Mouse (Mus musculus) kidney, embryonic 14.5 days (tissue): Measurements from ENCODE around the gene Dab1. TPM values are rescaled to one million over a fixed set of nuclear protein-coding genes. Genes with fewer than 3 reads are reported as not detected.

ENCODE experiments used
- ATAC-seq: fragments of 200-750 bp; cut with Nextera tagmentation; 2 replicates; pipeline ENCODE4 v1.8.0; 2017; ENCODE audit warnings: moderate number of reproducible peaks, mild to moderate bottlenecking, moderate TSS enrichment, moderate library complexity; ENCODE audit not compliant: low FRiP score, low TSS enrichment
- H3K27ac ChIP-seq: fragments of 300-500 bp; sonication (generic); 2 replicates; pipeline ENCODE4 v1.5.1; 2014; ENCODE audit warnings: low read depth, mild to moderate bottlenecking, low read length, moderate library complexity, mixed read lengths
- H3K27me3 ChIP-seq: fragments of 300-500 bp; sonication (generic); 2 replicates; pipeline ENCODE4 v1.6.1; 2014; ENCODE audit warnings: mild to moderate bottlenecking, low read length; ENCODE audit not compliant: control insufficient read depth, insufficient read depth
- H3K36me3 ChIP-seq: fragments of 300-500 bp; sonication (generic); 2 replicates; pipeline ENCODE4 v1.6.1; 2014; ENCODE audit warnings: low read length, mixed read lengths; ENCODE audit not compliant: control insufficient read depth, insufficient read depth
- H3K4me1 ChIP-seq: fragments of 300-500 bp; sonication (generic); 2 replicates; pipeline ENCODE4 v1.6.1; 2014; ENCODE audit warnings: low read length, mixed read lengths; ENCODE audit not compliant: control insufficient read depth, insufficient read depth
- H3K4me2 ChIP-seq: fragments of 300-500 bp; sonication (generic); replicated peaks from 2 replicates; pipeline ENCODE4 v1.6.1; 2014; ENCODE audit warnings: low read depth, mild to moderate bottlenecking, low read length
- H3K4me3 ChIP-seq: fragments of 300-500 bp; sonication (generic); 2 replicates; pipeline ENCODE4 v1.5.1; 2014; ENCODE audit warnings: mild to moderate bottlenecking, low read length
- H3K9ac ChIP-seq: fragments of 300-500 bp; sonication (generic); 2 replicates; pipeline ENCODE4 v1.6.1; 2014; ENCODE audit warnings: low read depth, mild to moderate bottlenecking, low read length, moderate library complexity
- H3K9me3 ChIP-seq: fragments of 300-500 bp; sonication (generic); 2 replicates; pipeline ENCODE4 v1.6.1; 2016; ENCODE audit warnings: low read length; ENCODE audit not compliant: control insufficient read depth
- whole genome bisulfite sequencing: fragments of 180-500 bp; shearing (Covaris S2); extraction: QIAGEN DNeasy Blood & Tissue Kit; methylation state at CpG from one replicate; pipeline ENCODE4 v1.1.7; 2014; 5-methylcytosine and 5-hydroxymethylcytosine counted together
- polyA plus RNA-seq: library from polyadenylated mRNA; unstranded; fragments of >200 nt; fragmentation: Nextera tagmentation; extraction: Ambion mirVana; gene quantifications from 2 replicates; pipeline ENCODE4 v1.2.1, GENCODE M21; 2014

The Dab1 gene
- polyA plus RNA-seq, 1 experiment from 2014 or later, result 17.9 TPM

GRCm38 (mm10) chr4:104276916-104277315 is 657.8 kb downstream of the Dab1 start:
- H3K27ac ChIP-seq, result no peak overlapping the region

DNA sequence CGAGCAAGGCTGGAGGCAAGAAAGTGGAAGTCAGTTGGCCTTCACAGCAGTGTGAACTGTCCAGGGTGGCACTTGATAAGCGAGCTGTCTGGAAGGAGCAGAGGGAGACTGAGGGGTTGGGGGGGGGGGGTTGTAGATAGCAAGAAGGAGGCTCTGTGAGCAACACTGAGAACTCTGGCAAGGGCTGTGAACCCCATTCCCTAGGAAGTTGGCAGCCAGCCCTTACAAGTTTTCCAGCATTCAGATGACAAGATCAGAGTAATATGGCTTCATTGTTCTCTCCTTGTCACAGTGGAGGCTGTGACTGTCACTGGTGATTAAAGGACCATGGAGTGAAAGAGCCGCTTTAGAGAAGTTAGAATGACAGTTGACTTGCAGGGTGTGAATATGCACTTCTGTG is 662.4 kb downstream of the Dab1 start:
- Histone ChIP-seq H3K4me3 (no peak overlapping the region), H3K4me2 (no peak overlapping the region), H3K9ac (no peak overlapping the region), H3K27ac (no peak overlapping the region), H3K9me3 (no peaks in the 10 kb centered on the region), H3K36me3 (no peaks in the 10 kb centered on the region), H3K4me1 (no peaks in the 10 kb centered on the region), H3K27me3 (no peaks in the 10 kb centered on the region)
- 43% methylated on average over 3 of the region's 3 CpGs for WGBS
- ATAC-seq, result no peak

More at GRCm38 (mm10) chr4:104276916-104277315, 657.8 kb downstream of the Dab1 start:
- Histone ChIP-seq H3K36me3 (no peaks in the 10 kb centered on the region), H3K4me1 (no peaks in the 10 kb centered on the region), H3K27me3 (no peaks in the 10 kb centered on the region), H3K4me2 (no peak overlapping the region), H3K4me3 (no peak overlapping the region), H3K9me3 (no peaks in the 10 kb centered on the region), H3K9ac (no peak overlapping the region)
- no peak for ATAC-seq
- WGBS, result 89% methylated on average over 7 of the region's 7 CpGs

- no peaks in the 10 kb centered on the region for H3K9me3 ChIP-seq
- no peak for ATAC-seq
Observed at GRCm38 (mm10) chr4:104283906-104284305, 664.7 kb downstream of the Dab1 start.

DNA sequence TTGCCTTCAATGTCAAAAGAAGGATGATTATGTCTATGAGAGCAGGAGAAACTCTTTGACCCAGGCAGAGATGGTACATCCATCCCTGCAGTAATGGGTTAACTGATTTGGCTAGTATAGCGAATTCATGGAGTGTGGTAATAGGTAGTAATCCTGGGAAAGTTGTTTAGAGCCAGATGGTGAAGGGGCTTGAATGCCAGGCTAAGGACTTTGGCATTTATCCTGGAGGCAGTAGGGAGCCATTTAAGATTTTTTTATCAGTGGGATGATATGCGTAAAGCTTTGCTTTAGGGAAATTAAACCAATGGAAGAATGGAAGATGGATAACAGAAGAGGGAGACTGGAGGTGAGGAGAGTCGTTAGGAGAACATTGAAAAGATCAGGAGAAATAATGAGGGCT is 669.2 kb downstream of the Dab1 start:
- H3K4me1 ChIP-seq, result no peaks in the 10 kb centered on the region
- no peak overlapping the region for H3K9ac ChIP-seq
- H3K36me3 ChIP-seq, result no peaks in the 10 kb centered on the region
- no peak for ATAC-seq
- 87% methylated on average over 3 of the region's 3 CpGs for WGBS
- H3K27ac ChIP-seq, result no peak overlapping the region
- no peaks in the 10 kb centered on the region for H3K9me3 ChIP-seq
- H3K4me3 ChIP-seq, result no peak overlapping the region
- H3K4me2 ChIP-seq, result no peak overlapping the region
- no peaks in the 10 kb centered on the region for H3K27me3 ChIP-seq

More at GRCm38 (mm10) chr4:104283906-104284305, 664.7 kb downstream of the Dab1 start:
- Histone ChIP-seq H3K27ac (no peak overlapping the region), H3K4me3 (no peak overlapping the region), H3K36me3 (no peaks in the 10 kb centered on the region), H3K4me1 (no peaks in the 10 kb centered on the region), H3K4me2 (no peak overlapping the region), H3K9ac (no peak overlapping the region), H3K27me3 (no peaks in the 10 kb centered on the region)
- 55% methylated on average over 6 of the region's 6 CpGs for WGBS

DNA sequence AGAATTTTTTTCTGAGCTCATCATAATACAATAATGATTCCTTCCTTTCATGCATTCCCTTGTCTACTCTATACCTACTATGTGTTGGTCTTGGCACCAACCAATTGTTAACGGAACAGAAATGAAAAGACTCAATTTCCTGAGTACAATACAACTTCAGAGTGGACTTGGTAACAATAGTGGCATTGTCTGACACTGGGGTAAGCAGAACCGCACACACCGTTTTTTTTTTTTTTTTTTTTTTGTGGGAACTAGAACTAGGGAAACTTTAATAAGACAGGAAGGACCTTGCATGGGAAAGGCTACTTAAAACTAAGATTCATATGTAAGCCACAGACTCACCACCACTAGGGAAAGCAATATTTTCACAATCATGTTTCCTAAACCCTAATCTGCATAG is 682.6 kb downstream of the Dab1 start:
- H3K27me3 ChIP-seq, result no peaks in the 10 kb centered on the region

DNA sequence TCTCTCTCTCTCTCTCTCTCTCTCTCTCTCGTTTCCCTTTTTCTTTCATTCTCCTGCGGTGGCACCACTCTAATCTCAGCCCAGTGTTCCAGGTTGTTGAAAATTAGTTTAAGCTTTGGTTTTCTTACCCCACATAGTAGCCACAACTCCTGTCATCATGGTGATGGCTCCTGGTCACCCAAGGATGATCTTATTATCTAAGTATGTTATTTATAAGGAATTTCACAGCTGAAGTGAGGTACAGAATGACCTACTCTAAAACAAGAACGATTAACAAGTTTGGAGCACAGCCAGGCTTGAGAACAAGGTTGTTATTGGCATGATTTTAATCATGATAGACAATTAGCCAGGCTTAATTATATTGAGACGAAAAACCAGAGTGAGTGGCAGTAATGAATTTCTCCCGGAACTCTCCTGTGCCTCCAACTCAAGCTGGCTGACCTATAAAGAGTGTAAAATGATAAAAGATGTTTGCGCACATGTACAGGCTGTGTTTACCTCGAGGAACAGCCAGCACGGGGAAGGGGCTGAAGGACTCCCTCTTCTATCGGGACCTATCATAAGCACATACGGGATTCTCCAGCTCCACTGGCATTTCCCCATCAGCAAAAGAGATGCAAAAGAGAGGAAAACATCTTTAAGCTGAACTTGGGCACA is 684.0 kb downstream of the Dab1 start:
- Histone ChIP-seq H3K4me2 (no peak overlapping the region), H3K9ac (no peak overlapping the region), H3K27me3 (no peaks in the 10 kb centered on the region), H3K27ac (no peak overlapping the region), H3K4me1 (no peaks in the 10 kb centered on the region), H3K9me3 (no peaks in the 10 kb centered on the region), H3K4me3 (no peak overlapping the region), H3K36me3 (no peaks in the 10 kb centered on the region)
- no peak for ATAC-seq
- WGBS, result 83% methylated on average over 10 of the region's 10 CpGs

More for the DNA sequence above, 682.6 kb downstream of the Dab1 start:
- no peak overlapping the region for H3K4me2 ChIP-seq
- no peak overlapping the region for H3K9ac ChIP-seq
- no peak overlapping the region for H3K4me3 ChIP-seq
- WGBS, result 68% methylated on average over 3 of the region's 3 CpGs
- no peak for ATAC-seq
- no peaks in the 10 kb centered on the region for H3K36me3 ChIP-seq
- H3K9me3 ChIP-seq, result no peaks in the 10 kb centered on the region
- H3K4me1 ChIP-seq, result no peaks in the 10 kb centered on the region
- H3K27ac ChIP-seq, result no peak overlapping the region

DNA sequence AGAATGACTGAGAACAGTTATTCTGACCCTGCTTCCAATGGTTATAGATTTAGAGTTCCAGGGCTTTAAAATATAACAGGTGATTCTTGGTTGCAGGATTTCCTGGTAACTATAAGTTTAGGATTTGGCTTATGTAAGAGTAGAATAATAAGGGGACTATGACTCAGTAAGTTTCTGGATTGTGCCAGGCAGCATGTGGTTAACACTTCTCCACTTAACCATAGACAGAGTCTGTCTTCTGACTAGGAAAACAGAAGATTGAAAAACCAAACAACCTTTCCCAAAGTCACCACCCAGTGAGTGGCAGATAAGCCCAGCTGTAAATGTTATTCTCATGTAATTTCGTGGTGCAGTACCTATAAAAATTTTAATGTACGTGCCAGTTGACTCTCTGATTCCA is 688.6 kb downstream of the Dab1 start:
- Histone ChIP-seq H3K27ac (no peak overlapping the region), H3K27me3 (no peaks in the 10 kb centered on the region), H3K9ac (no peak overlapping the region), H3K9me3 (no peaks in the 10 kb centered on the region), H3K4me2 (no peak overlapping the region), H3K4me3 (no peak overlapping the region), H3K36me3 (no peaks in the 10 kb centered on the region), H3K4me1 (no peaks in the 10 kb centered on the region)
- no peak for ATAC-seq
- 72% methylated on average over 2 of the region's 2 CpGs for WGBS

GRCm38 (mm10) chr4:104326221-104326620 is 707.1 kb downstream of the Dab1 start:
- no peak for ATAC-seq
- 63% methylated on average over 5 of the region's 5 CpGs for WGBS
- no peak overlapping the region for H3K4me3 ChIP-seq

DNA sequence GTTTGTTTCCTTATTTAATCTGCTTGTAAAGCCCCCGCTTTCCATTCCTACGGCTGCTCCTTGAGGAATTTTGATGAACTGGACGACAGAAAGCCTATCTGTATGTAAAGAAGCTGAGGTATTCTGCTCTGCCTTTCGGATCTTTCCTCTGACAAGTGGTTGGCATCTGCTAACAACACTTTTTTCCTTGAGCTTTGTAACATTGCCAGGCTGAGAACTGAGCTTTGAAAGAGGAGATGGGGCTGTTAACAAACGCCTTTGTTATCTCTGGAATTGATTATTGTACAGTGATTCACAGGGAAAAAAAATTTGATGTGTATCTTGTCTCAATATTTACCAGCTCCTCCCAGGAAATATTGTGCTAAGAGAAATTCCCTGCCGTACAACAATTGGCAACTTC is 712.7 kb downstream of the Dab1 start:
- Histone ChIP-seq H3K4me1 (no peaks in the 10 kb centered on the region), H3K27me3 (no peaks in the 10 kb centered on the region), H3K36me3 (no peaks in the 10 kb centered on the region), H3K4me2 (no peak overlapping the region), H3K9ac (no peak overlapping the region), H3K9me3 (no peaks in the 10 kb centered on the region), H3K27ac (no peak overlapping the region), H3K4me3 (no peak overlapping the region)
- no peak for ATAC-seq
- WGBS, result 81% methylated on average over 6 of the region's 6 CpGs

More at GRCm38 (mm10) chr4:104326221-104326620, 707.1 kb downstream of the Dab1 start:
- H3K36me3 ChIP-seq, result no peaks in the 10 kb centered on the region
- no peaks in the 10 kb centered on the region for H3K9me3 ChIP-seq
- no peak overlapping the region for H3K9ac ChIP-seq
- no peak overlapping the region for H3K4me2 ChIP-seq
- H3K4me1 ChIP-seq, result no peaks in the 10 kb centered on the region
- no peak overlapping the region for H3K27ac ChIP-seq
- no peaks in the 10 kb centered on the region for H3K27me3 ChIP-seq
